Mouse (Mus musculus): ENCODE measurements around the gene Nxph4. TPM values are rescaled to one million over a fixed set of nuclear protein-coding genes. Genes with fewer than 3 reads are reported as not detected.
A peak's percentile ranks its signal among the peaks of the same experiment; 100 is the strongest.

Gene Nxph4
- total RNA-seq, 2 experiments from 2014 or later, result 4.4 to 7.4 TPM

DNA sequence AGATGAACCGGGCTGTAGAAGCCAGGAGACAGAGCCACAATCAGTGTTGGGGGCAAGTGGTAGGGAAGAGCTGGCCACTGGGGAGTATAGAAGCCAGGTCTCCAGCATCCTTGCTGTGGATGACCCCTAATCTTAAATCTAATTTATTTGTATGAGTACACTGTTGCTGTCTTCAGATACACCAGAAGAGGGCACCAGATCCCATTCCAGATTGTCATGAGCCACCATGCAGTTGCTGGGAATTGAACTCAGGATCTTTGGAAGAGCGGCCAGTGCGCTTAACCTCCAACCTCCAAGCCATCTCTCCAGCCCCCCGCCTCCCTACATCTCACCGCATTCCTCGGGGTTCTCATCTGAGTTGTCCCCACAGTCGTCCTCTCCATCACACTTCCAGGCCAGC is 12.1 kb upstream of the Nxph4 start:
- DNase-seq (ENCODE audit: low spot score in 2 of 2), result no peak
- intact Hi-C loops (cut with DNase I), result no loop called here

DNA sequence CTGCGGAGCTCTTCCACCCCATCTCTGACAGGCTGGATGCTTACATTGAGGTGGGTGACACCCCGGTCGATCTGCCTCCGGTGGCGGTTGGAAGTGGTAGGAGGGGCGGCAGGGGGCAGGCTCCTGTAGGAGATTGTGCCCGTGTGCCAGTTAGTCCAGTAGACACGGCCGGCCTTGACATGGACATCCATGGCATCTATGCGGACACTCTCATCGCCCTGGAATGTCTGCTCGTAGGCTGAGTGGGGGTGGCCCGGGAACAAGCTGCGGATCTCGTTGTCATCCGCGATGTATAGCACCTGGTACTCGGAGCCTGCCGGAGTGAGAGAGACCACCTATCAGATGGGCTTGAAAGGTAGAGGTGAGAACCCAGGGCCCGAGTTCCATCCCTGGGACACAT is 10.0 kb upstream of the Nxph4 start:
- intact Hi-C loops (cut with DNase I), result no loop called here
- DNase-seq (ENCODE audit: low spot score in 2 of 2), result no peak

DNA sequence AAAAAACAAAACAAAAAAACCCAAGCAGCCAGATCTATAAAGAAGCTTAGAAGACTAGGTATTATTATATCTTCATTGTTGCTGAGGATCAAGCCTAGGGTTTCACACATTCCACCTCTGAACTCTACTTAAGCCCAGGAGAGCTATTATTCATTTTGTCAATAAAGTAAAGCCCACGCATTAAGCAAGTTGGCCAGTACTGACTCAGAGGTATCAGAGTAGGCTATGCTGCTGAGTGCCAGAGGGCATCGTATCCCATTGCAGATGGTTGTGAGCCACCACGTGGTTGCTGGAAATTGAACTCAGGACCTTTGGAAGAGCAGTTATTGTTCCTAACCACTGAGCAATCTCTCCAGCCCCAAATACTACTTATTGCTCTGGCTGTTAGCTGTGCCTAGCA is 9.6 kb upstream of the Nxph4 start:
- DNase-seq (ENCODE audit: low spot score in 2 of 2), result no peak
- intact Hi-C loops (cut with DNase I), result no loop called here

DNA sequence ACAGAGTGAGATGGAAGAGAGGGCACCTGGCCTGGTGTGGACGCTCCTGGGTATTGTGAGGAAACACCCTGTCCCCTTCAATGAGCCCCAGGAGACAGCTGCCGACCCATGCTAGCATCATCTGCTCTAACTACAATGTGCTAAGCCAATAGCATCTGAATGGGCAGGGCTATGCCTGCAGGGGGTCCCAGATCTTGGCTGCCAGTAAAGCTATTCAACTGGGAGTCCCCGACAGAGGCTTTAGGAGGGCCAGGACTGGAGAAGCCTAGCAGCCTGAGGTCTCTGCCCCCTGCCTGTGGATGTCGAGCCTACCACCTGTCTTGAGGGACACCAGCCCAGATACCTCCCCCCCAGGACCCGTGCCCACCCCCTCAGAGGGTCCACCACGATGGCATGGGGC is 8.4 kb upstream of the Nxph4 start:
- intact Hi-C loops (cut with DNase I), result no loop called here
- DNase-seq (ENCODE audit: low spot score in 2 of 2), result no peak

- DNase-seq (ENCODE audit: low spot score in 2 of 2), result no peak
Observed at GRCm38 (mm10) chr10:127542084-127542483, 7.7 kb upstream of the Nxph4 start.

GRCm38 (mm10) chr10:127541510-127541909 is 7.2 kb upstream of the Nxph4 start:
- intact Hi-C loops (cut with DNase I), result no loop called here

More at GRCm38 (mm10) chr10:127542084-127542483, 7.7 kb upstream of the Nxph4 start:
- intact Hi-C loops (cut with DNase I), result no loop called here

GRCm38 (mm10) chr10:127537854-127538583 is 3.7 kb upstream of the Nxph4 start:
- DNase-seq (ENCODE audit: low spot score in 2 of 2), result peak; percentile 90 to 92
- intact Hi-C loops (cut with DNase I), result loop anchor here (5.0 kb wide), 2 partner anchors 36 to 201 kb away; partner anchors contain the start of gene Stac3

More at GRCm38 (mm10) chr10:127541510-127541909, 7.2 kb upstream of the Nxph4 start:
- no peak for DNase-seq (ENCODE audit: low spot score in 2 of 2)

GRCm38 (mm10) chr10:127536586-127537314 is 2.4 kb upstream of the Nxph4 start:
- intact Hi-C loops (cut with DNase I), result loop anchor here (1.0 to 5.0 kb wide), 3 partner anchors 24 to 199 kb away; partner anchors contain the start of gene Stac3
- DNase-seq (ENCODE audit: low spot score in 2 of 2), result peak; percentile 65 to 68

DNA sequence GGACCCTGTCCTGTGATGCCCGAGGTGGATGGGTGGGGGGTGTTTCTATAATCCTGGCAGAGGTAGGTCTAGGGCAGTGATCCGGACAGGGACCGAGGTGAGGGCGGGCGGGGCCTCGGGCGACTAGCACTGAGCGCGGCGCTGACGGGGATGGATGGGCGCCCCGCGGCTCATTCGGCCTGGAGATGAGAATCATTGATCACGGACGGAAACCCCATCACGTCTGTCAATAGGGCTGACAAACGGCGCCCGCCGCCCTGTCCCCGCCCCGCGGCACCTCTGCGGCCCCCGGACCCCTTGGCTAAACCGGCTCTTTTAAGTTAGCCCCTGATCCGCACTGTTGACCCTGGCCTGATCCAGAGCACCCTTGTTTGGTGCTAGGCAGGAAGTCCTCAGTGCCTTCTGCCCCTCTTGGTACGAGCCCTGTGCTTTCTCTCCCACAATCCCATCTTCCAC is 598 bp upstream of the Nxph4 start:
- no peak for DNase-seq (ENCODE audit: low spot score in 2 of 2)
- intact Hi-C loops (cut with DNase I), result loop anchor here (5.0 kb wide), 2 partner anchors 33 to 198 kb away; partner anchors contain the start of gene Stac3

DNA sequence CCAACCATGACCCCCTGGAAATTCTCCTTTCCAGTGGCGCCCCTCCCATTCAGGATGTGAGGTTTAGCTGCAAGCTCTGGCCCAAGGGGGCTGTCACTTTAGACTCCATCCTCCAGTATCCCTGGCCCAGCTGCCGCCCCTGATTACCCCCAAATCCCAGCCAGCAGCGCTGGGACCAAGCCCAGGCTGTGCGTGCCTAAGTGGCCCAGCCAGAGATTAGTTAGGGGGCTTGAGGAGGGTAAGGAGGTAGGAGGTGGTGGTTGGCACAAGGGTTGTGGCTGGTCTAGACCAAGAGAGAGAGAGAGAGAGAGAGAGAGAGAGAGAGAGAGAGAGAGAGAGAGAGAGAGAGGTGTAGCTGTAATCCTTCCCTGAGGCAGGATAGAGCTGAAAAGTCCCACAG is 2.8 kb downstream of the Nxph4 start:
- intact Hi-C loops (cut with DNase I), result no loop called here
- no peak for DNase-seq (ENCODE audit: low spot score in 2 of 2)

DNA sequence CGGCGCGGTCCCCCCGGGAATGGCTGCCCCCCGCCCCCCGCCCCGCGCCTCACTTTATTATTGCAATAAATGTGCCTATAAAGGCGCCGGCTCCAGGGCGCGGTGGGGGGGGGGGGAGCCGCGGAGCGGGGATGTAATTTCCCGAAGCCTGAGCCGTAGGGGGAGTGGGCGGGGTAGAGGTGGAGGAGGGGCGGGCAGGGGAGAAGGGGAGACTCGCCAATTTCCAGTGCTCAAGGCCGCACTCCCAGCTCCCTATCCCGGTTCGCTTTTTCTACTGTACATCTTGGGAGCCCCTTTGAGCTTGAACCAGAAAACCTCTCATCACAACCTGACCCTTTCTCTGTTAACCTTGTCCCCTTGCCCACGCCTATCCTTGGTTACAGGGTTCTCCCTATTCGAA is 3.4 kb downstream of the Nxph4 start:
- intact Hi-C loops (cut with DNase I), result no loop called here
- no peak for DNase-seq (ENCODE audit: low spot score in 2 of 2)

DNA sequence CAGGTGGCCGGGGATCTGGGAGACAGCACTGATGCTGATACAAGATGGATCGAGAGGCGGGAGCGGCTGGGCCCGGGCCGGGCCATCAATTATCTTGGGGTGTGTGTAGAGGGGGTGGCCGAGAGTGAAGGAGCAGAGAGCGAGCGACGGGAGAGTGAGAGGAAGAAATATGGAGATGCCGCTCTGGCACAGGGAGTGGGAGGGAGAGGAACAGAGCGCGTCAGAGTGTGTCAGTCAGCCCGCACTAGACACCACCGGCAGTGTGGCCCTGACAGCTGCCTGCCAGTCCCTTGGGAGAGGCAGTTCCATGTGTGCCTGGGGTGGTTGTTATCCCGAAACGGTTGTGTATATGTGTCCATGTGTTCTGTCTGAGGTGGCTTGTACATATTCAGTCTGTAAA is 6.9 kb downstream of the Nxph4 start:
- intact Hi-C loops (cut with DNase I), result no loop called here

GRCm38 (mm10) chr10:127526681-127527080 is 7.7 kb downstream of the Nxph4 start:
- DNase-seq (ENCODE audit: low spot score in 2 of 2), result no peak
- intact Hi-C loops (cut with DNase I), result no loop called here

More for the DNA sequence above, 6.9 kb downstream of the Nxph4 start:
- DNase-seq (ENCODE audit: low spot score in 2 of 2), result peak in 1 of 2 experiments; percentile 63

DNA sequence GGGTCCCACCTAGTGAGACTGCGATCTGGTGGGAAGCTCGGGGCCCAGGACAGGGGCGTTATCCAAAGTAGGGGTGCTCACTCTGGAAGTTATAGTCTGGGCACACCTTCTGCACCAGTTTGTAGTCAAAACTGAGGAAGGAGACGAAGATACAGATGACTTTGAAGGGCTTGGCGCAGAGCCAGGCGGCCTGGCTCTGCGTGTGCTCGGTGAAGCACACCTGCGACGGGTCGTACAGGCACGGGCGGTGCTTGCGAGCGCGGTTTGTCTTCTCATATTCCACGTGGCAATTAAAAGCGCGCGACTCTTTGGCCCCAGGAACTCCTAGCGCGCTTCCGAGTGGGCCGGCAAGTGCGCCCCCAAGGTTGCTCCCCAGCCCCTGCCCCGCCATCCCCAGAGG is 8.3 kb downstream of the Nxph4 start:
- intact Hi-C loops (cut with DNase I), result no loop called here
- no peak for DNase-seq (ENCODE audit: low spot score in 2 of 2)

DNA sequence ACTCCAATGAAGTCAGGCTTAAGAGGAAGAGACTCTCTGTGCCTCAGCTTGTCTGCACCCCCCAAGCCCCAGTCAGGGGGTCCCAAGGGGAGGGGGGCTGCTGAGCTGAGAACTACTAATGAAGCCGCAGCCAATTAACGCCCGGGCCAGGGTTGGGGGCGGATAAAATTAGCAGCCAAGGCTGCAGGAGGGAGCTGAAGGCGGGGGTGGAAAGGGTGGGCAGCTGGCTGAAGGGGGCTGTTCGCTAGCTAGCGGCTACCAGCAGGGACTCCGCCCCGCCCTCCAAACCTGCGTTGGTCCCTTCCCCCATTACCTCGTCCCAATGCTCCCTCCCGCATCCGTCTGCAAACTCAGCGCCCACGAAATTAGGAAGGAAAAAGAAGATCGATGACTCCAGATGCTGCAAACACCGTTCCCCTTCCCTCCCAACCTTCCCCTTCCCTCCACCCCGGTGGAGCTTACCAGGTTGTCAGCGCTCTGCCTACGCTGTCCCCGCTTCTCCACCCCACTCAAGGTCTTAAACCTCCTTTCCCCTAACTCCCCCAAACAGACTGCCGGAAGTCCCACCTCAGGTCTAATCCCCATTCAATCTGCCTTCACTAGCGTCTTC is 9.6 kb downstream of the Nxph4 start:
- DNase-seq (ENCODE audit: low spot score in 2 of 2), result no peak
- intact Hi-C loops (cut with DNase I), result no loop called here

- DNase-seq (ENCODE audit: low spot score in 2 of 2), result peak; percentile 89 to 91
- intact Hi-C loops (cut with DNase I), result no loop called here
Observed at GRCm38 (mm10) chr10:127522088-127522581, 12.2 kb downstream of the Nxph4 start, which contains the start of gene Shmt2. TSS of gene Shmt2 (minus strand) at chr10:127522444.

GRCm38 (mm10) chr10:127521611-127522080 is 12.7 kb downstream of the Nxph4 start:
- DNase-seq (ENCODE audit: low spot score in 2 of 2), result no peak
- intact Hi-C loops (cut with DNase I), result no loop called here

GRCm38 (mm10) chr10:127520714-127521357 is 13.5 kb downstream of the Nxph4 start:
- intact Hi-C loops (cut with DNase I), result no loop called here
- DNase-seq (ENCODE audit: low spot score in 2 of 2), result no peak
